Mouse (Mus musculus) CH12.LX (cell line): Measurements from ENCODE around the gene 1810010H24Rik. TPM values are rescaled to one million over a fixed set of nuclear protein-coding genes. Genes with fewer than 3 reads are reported as not detected.

Source experiments
- DNase-seq: peaks from one replicate; pipeline ENCODE4 v3.0.0-alpha.2; 2013; ENCODE audit errors: extremely low read depth
- H3K27ac ChIP-seq: 2 replicates; pipeline ENCODE4 v1.5.1; 2012; ENCODE audit warnings: low read depth, mild to moderate bottlenecking, control low read depth, moderate library complexity; ENCODE audit not compliant: insufficient read depth
- H3K27me3 ChIP-seq: replicated peaks from 2 replicates; pipeline ENCODE3; 2012; ENCODE audit warnings: inconsistent platforms
- H3K36me3 ChIP-seq, 2 experiments: replicated peaks in 1 of 2; 2 replicates each; pipeline versions ENCODE3 to v1.6.1; 2012; ENCODE audit warnings: inconsistent platforms in 1 of 2, low read length in 1 of 2, mild to moderate bottlenecking in 1 of 2, mixed read lengths in 1 of 2, moderate library complexity in 1 of 2; ENCODE audit not compliant: control insufficient read depth in 1 of 2, insufficient read depth in 1 of 2
- H3K4me1 ChIP-seq, 2 experiments: 2 replicates each; pipeline ENCODE4 v1.6.1; 2012; ENCODE audit warnings: inconsistent platforms in 1 of 2, moderate library complexity in 1 of 2; ENCODE audit not compliant: insufficient read depth in 2 of 2, control insufficient read depth in 1 of 2
- H3K4me2 ChIP-seq: 2 replicates; pipeline ENCODE4 v1.6.1; 2012; ENCODE audit warnings: low read depth, mild to moderate bottlenecking, control low read depth; ENCODE audit not compliant: poor library complexity, insufficient read depth, severe bottlenecking
- H3K4me3 ChIP-seq, 3 experiments: fragments of 150-350 bp in 1 of 3; sonication (generic) in 1 of 3; replicated peaks in 1 of 3; 2 replicates each; pipeline versions ENCODE3 to v1.5.1; 2011 to 2012; ENCODE audit warnings: low read depth in 2 of 3, low read length in 2 of 3, mild to moderate bottlenecking in 2 of 3, moderate library complexity in 2 of 3, control low read depth in 1 of 3, improper control_type of control experiment in 1 of 3, inconsistent platforms in 1 of 3, mixed read lengths in 1 of 3; ENCODE audit not compliant: poor library complexity in 1 of 3
- H3K79me2 ChIP-seq: replicated peaks from 2 replicates; pipeline ENCODE4 v1.6.1; 2012; ENCODE audit warnings: mild to moderate bottlenecking, moderate library complexity; ENCODE audit not compliant: control insufficient read depth, poor library complexity, insufficient read depth, severe bottlenecking; ENCODE audit errors: extremely low read depth
- H3K9ac ChIP-seq: 2 replicates; pipeline ENCODE4 v1.6.1; 2012; ENCODE audit warnings: low read depth, mild to moderate bottlenecking, control low read depth, moderate library complexity; ENCODE audit not compliant: insufficient read depth
- H3K9me3 ChIP-seq: replicated peaks from 2 replicates; pipeline ENCODE3; 2012; ENCODE audit warnings: low read length, inconsistent platforms, mixed read lengths
- BHLHE40 ChIP-seq: IDR thresholded peaks from 2 replicates; pipeline ENCODE4 v1.6.1; 2011; ENCODE audit warnings: mild to moderate bottlenecking, low read depth, low read length, improper control_type of control experiment
- CHD1 ChIP-seq: IDR thresholded peaks from 2 replicates; pipeline ENCODE4 v1.6.1; 2012; ENCODE audit warnings: low read depth, low read length, improper control_type of control experiment, inconsistent platforms
- CHD2 ChIP-seq: IDR thresholded peaks from 2 replicates; pipeline ENCODE4 v1.6.1; 2011; ENCODE audit warnings: low read length, improper control_type of control experiment
- ELF1 ChIP-seq: IDR thresholded peaks from 2 replicates; pipeline ENCODE4 v1.6.1; 2014; ENCODE audit warnings: low read depth, mild to moderate bottlenecking, inconsistent platforms, low read length, improper control_type of control experiment
- EP300 ChIP-seq: IDR thresholded peaks from 2 replicates; pipeline ENCODE4 v1.6.1; 2011; ENCODE audit warnings: low read length, improper control_type of control experiment
- GABPA ChIP-seq: IDR thresholded peaks from 2 replicates; pipeline ENCODE4 v1.6.1; 2012; ENCODE audit warnings: low read depth, low read length, improper control_type of control experiment, inconsistent platforms; ENCODE audit not compliant: insufficient replicate concordance
- HCFC1 ChIP-seq: IDR thresholded peaks from 2 replicates; pipeline ENCODE4 v1.6.1; 2012; ENCODE audit warnings: low read depth, mild to moderate bottlenecking, inconsistent platforms, low read length, improper control_type of control experiment
- IRF4 ChIP-seq: IDR thresholded peaks from 2 replicates; pipeline ENCODE4 v1.6.1; 2014; ENCODE audit warnings: low read depth, mild to moderate bottlenecking, inconsistent platforms, low read length, improper control_type of control experiment
- MAX ChIP-seq: IDR thresholded peaks from 2 replicates; pipeline ENCODE4 v1.6.1; 2011; ENCODE audit warnings: low read length, improper control_type of control experiment
- MAZ ChIP-seq: IDR thresholded peaks from 2 replicates; pipeline ENCODE4 v1.6.1; 2012; ENCODE audit warnings: low read depth, mild to moderate bottlenecking, inconsistent platforms, low read length, improper control_type of control experiment, moderate library complexity
- MXI1 ChIP-seq: IDR thresholded peaks from 2 replicates; pipeline ENCODE4 v1.6.1; 2011; ENCODE audit warnings: mild to moderate bottlenecking, low read depth, low read length, improper control_type of control experiment
- NRF1 ChIP-seq: IDR thresholded peaks from 2 replicates; pipeline ENCODE4 v1.6.1; 2014; ENCODE audit warnings: low read depth, mild to moderate bottlenecking, inconsistent platforms, low read length, improper control_type of control experiment, moderate library complexity
- PAX5 ChIP-seq: IDR thresholded peaks from 2 replicates; pipeline ENCODE4 v1.6.1; 2012; ENCODE audit warnings: low read length, inconsistent platforms, mixed read lengths
- POLR2A ChIP-seq: IDR thresholded peaks from 2 replicates; pipeline ENCODE4 v1.6.1; 2011; ENCODE audit warnings: low read depth, mild to moderate bottlenecking, improper control_type of control experiment, low read length
- POLR2AphosphoS2 ChIP-seq: IDR thresholded peaks from 2 replicates; pipeline ENCODE4 v1.6.1; 2011; ENCODE audit warnings: low read depth, low read length, improper control_type of control experiment
- RAD21 ChIP-seq: IDR thresholded peaks from 2 replicates; pipeline ENCODE4 v1.6.1; 2011; ENCODE audit warnings: low read depth, mild to moderate bottlenecking, low read length, improper control_type of control experiment, moderate library complexity
- SIN3A ChIP-seq: IDR thresholded peaks from 2 replicates; pipeline ENCODE4 v1.6.1; 2012; ENCODE audit warnings: low read length, improper control_type of control experiment, inconsistent platforms
- SMC3 ChIP-seq: IDR thresholded peaks from 2 replicates; pipeline ENCODE4 v1.6.1; 2011; ENCODE audit warnings: low read depth, low read length, improper control_type of control experiment
- TBP ChIP-seq: conservative IDR thresholded peaks from 2 replicates; pipeline ENCODE4 v1.6.1; 2011; ENCODE audit warnings: low read depth, low read length, improper control_type of control experiment
- UBTF ChIP-seq: IDR thresholded peaks from 2 replicates; pipeline ENCODE4 v1.6.1; 2012; ENCODE audit warnings: low read depth, mild to moderate bottlenecking, inconsistent platforms, low read length, improper control_type of control experiment, moderate library complexity
- ZKSCAN1 ChIP-seq: IDR thresholded peaks from 2 replicates; pipeline ENCODE4 v1.6.1; 2012; ENCODE audit warnings: low read depth, inconsistent platforms, low read length, improper control_type of control experiment, borderline replicate concordance
- ZMIZ1 ChIP-seq: IDR thresholded peaks from 2 replicates; pipeline ENCODE4 v1.6.1; 2012; ENCODE audit warnings: low read depth, mild to moderate bottlenecking, inconsistent platforms, low read length, improper control_type of control experiment
- ZNF384 ChIP-seq: IDR thresholded peaks from 2 replicates; pipeline ENCODE4 v1.6.1; 2012; ENCODE audit warnings: low read depth, low read length, improper control_type of control experiment, inconsistent platforms
- dilution Hi-C: fragments of 300-500 bp; cut with MboI; formaldehyde crosslinking; loops from 2 replicates; pipeline ENCODE4 v1.14.3; 2020; ENCODE audit warnings: low sequenced_read_pairs; ENCODE audit not compliant: extremely low pct_unique_long_range_greater_than_20kb, extremely low pct_ligation_motif_present
- in situ Hi-C: fragments of 300-500 bp; cut with MboI; formaldehyde crosslinking; loops from 3 replicates; pipeline ENCODE4 v1.14.3; 2019; ENCODE audit warnings: low sequenced_read_pairs, low pct_ligation_motif_present, low pct_unique_long_range_greater_than_20kb, mixed read lengths
- polyA plus RNA-seq: library from polyadenylated mRNA; unstranded; fragments of >175 nt; gene quantifications from 2 replicates; pipeline ENCODE4 v1.2.1, GENCODE M21; 2012; ENCODE audit warnings: low read depth; ENCODE audit not compliant: insufficient read length
- total RNA-seq, 2 experiments: library from RNA; depleted of rRNA; stranded (reverse); fragments of 300-350 nt in 1 of 2; fragments of >200 nt in 1 of 2; gene quantifications; 2 replicates each; pipeline ENCODE4 v1.2.3; 2012 to 2014

The 1810010H24Rik gene
- total and polyA plus RNA-seq, 3 experiments: 0.53 to 1.7 (median 1.1) TPM

DNA sequence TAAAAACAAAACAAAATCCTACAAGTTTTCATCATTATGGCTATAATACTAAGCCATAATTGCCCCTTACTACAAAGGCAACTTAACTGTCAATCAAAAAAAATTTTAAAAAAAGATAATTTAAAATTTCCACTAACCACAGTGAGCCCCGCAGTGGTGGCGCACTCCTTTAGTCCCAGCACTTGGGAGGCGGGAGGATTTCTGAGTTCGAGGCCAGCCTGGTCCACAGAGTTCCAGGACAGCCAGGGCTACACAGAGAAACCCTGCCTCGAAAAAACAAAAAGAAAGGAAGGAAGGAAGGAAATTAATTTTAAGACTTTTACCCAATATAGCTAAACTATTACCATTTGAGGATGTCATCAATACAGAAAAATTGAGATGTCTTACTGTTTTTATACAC is 27.5 kb upstream of the 1810010H24Rik start:
- Histone ChIP-seq H3K4me1 (peaks cover 11 to 51% of the 10 kb centered on the region in 2 experiments), H3K79me2 (peaks cover 59% of the 10 kb centered on the region), H3K36me3 (peaks cover 36 to 43% of the 10 kb centered on the region in 2 experiments), H3K9ac (peak overlapping the region; percentile 74), H3K9me3 (no peaks in the 10 kb centered on the region), H3K4me3 (peak overlapping the region; percentile 74 to 96 (median 88)), H3K27ac (no peak overlapping the region)
- in situ Hi-C loops: no loop called here
- DNase-seq: no peak
- dilution Hi-C loops: no loop called here
- TF ChIP-seq SMC3 (no peak), CHD1 (peak; percentile 58)
- TF ChIP-seq, all 38 proteins: peak for 1
- Histone ChIP-seq H3K27me3 (no peaks in the 10 kb centered on the region), H3K4me2 (peak overlapping the region; percentile 93)

GRCm38 (mm10) chr11:106998651-106999150 is 26.8 kb upstream of the 1810010H24Rik start:
- Histone ChIP-seq H3K4me3 (peak overlapping the region; percentile 74 to 96 (median 88)), H3K36me3 (peaks cover 32 to 37% of the 10 kb centered on the region in 2 experiments), H3K9me3 (no peaks in the 10 kb centered on the region), H3K9ac (peak overlapping the region; percentile 74), H3K27me3 (no peaks in the 10 kb centered on the region), H3K79me2 (peaks cover 54% of the 10 kb centered on the region), H3K4me1 (peaks cover 11 to 45% of the 10 kb centered on the region in 2 experiments), H3K27ac (peak overlapping the region; percentile 79), H3K4me2 (peak overlapping the region; percentile 93)
- in situ Hi-C loops: no loop called here
- dilution Hi-C loops: no loop called here
- no peak for TF ChIP-seq HCFC1
- TF ChIP-seq IRF4: no peak
- TF ChIP-seq MAX: no peak
- peak; percentile 41; the same call in 1 of the 2 replicates for TF ChIP-seq SIN3A
- TF ChIP-seq ZNF384: no peak
- no peak for TF ChIP-seq TBP
- DNase-seq: peak; percentile 49

DNA sequence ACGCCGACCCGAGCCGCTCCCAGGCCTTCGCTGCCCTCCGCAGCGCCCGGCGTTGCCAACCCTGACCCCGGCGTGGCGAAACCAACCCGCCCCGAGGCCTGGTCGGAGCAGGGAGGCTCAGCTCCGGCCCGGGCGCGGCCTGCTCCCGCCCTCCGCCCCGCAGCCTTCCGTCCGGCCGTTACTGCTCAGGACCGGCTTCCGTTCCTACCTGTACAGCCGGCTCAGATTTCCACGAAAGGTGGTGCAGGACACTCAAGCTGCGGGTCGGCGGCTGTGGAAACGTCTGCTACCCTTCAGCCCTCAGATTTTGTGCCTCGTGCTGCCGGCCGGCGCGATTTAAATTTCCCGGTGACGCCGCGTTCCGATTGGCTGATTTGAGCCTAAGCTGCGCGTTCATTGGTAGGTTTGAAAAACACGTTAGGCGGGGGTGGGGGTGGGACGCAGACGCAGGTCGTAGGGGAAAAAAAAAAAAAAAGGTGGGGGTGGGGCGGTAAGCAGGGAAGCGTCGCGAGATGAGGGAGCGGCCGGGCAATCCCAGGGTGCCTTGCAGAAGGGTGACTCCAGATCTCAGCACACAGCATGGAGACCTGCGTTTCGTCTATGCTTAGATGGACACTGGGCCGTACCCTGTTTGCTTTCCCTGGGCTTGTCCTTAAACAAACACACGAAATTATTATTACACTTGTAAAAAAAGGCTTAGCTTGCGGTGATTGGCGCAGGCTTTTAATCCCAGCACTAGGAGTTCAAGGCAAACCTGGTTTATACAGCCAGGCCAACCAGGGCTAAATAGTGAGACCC is 26.1 kb upstream of the 1810010H24Rik start, which contains the start of gene Kpna2:
TSS of gene Kpna2 (minus strand) at position 391 of the 798 bp plus-strand sequence.
- Histone ChIP-seq H3K4me1 (peaks cover 9 to 40% of the 10 kb centered on the region in 2 experiments), H3K36me3 (peaks cover 26 to 31% of the 10 kb centered on the region in 2 experiments), H3K79me2 (peaks cover 49% of the 10 kb centered on the region), H3K4me3 (peak within 1 kb of the TSS; percentile 74 to 96 (median 88)), H3K9ac (peak within 1 kb of the TSS; percentile 99), H3K9me3 (no peaks in the 10 kb centered on the region), H3K27me3 (no peaks in the 10 kb centered on the region), H3K27ac (peak within 1 kb of the TSS; percentile 79), H3K4me2 (peak within 1 kb of the TSS; percentile 96)
- dilution Hi-C loops (no loop called here), in situ Hi-C loops (no loop called here)
- DNase-seq: peak; percentile 98
- TF ChIP-seq TBP (peak; percentile 95), BHLHE40 (no peak; the same call in 1 of the 2 replicates), POLR2AphosphoS2 (peak; percentile 99), MXI1 (peak; percentile 97), SMC3 (no peak), ZNF384 (peak; percentile 99), ZKSCAN1 (no peak), PAX5 (no peak), ELF1 (no peak; the same call in 1 of the 2 replicates), EP300 (no peak), RAD21 (no peak), HCFC1 (peak; percentile 84), GABPA (no peak), POLR2A (peak; percentile 99), NRF1 (peak; percentile 70), CHD2 (peak; percentile 99), MAZ (peak; percentile 88), UBTF (no peak; the same call in none of the 2 replicates), ZMIZ1 (peak; percentile 97), CHD1 (peak; percentile 97)
